Mouse (Mus musculus): Measurements from ENCODE around the gene Lemd1. TPM values are rescaled to one million over a fixed set of nuclear protein-coding genes. Genes with fewer than 3 reads are reported as not detected.
"Not testable (repeated sequence)": the region's sequence is repeated elsewhere in the genome, so short reads cannot be mapped to it uniquely, and the experiment has no call there.

Gene Lemd1
- polyA plus RNA-seq, 1 experiment from 2014 or later = 0.27 TPM

DNA sequence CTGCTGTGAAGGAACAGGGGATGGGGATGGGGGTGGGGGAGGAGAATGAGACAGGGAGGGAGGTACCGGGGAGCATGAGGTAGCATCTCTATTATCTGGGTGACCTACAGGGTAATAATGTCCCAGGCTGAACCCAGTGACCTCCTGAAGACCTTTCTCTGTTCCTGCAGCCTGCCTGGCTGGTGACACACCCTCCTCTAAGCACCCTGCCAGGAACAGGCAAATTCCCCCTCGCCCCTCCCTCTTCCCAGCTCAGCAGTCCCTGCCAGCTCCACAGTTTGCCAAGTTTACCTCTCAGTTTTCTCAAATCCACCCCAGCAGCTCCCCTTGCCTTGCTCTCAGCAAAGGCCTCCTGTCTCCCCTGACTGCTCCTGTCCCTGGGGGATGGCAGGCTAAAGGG is 32.5 kb upstream of the Lemd1 start:
- Histone ChIP-seq H3K9me3 (ENCODE audit: control insufficient read depth, low read length) (no peaks in the 10 kb centered on the region), H3K4me3 (ENCODE audit: low read depth, low read length) (no peak overlapping the region), H3K27me3 (replicated peaks; ENCODE audit: control insufficient read depth, insufficient read depth, low read length) (peaks cover 28% of the 10 kb centered on the region), H3K27ac (ENCODE audit: low read depth, low read length) (no peak overlapping the region), H3K36me3 (ENCODE audit: control insufficient read depth, insufficient read depth, low read length) (no peaks in the 10 kb centered on the region), H3K9ac (ENCODE audit: low read depth, low read length) (no peak overlapping the region), H3K4me2 (no peak overlapping the region), H3K4me1 (replicated peaks; ENCODE audit: control insufficient read depth, insufficient read depth, low read length) (no peaks in the 10 kb centered on the region)
- ATAC-seq (replicated peaks; ENCODE audit: low FRiP score) (no peak), DNase-seq (ENCODE audit: low spot score) (no peak)
- 22% methylated on average over 2 of the region's 2 CpGs for WGBS

DNA sequence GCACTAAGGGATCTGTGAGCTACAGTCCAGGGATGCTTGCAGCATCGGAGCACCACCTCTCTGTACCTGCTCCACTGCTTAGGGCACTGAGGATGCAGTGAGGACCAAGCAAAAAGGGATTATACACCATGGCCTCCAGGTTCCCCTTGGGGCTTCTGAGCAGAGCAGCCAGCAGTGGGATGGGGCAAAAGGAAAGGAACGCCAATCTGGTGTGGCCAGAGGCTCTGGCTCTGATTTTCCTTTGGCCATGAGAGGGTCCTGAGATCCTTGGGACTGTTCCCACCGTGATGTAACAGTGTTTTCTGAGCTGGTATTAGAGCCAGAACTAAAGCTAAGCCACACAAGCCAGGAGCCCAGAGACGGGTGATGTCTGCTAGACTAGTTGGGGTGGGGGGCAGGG is 31.6 kb upstream of the Lemd1 start:
- ATAC-seq (replicated peaks; ENCODE audit: low FRiP score) = no peak

DNA sequence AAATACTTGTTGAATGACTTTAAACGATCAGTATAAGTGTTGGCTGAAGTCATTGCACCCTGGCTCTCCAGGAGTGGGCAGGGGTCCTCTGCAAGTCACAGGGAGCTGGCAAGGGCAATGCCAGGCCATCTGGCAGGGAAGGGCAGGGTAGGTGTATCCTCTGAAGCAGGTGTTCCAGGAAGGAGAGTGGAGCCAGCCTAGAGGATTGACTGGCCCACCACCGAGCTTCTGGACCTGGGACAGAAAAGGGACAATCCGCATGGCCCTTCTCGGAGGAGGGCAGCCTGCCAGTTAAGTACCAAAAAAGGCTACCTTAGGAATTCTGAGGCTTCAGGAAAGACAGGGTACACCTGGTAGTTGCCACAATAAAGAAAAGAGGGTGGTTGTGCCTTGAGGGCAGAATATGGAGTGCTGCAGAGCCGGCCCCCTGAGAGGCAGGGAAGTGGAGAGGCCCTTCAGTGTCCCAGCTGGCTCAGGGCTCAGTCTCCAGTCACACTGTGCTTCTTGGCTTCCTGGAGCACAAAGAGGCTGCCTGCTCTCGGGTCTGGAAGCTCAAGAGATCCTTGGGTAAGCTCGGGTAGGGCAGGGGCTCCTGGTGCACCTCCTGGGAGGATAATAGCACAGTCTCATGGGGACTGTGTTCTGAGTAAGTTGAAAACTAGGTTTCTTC is 29.9 kb upstream of the Lemd1 start:
- H3K9me3 ChIP-seq (ENCODE audit: control insufficient read depth, low read length) = no peaks in the 10 kb centered on the region
- H3K4me1 ChIP-seq (replicated peaks; ENCODE audit: control insufficient read depth, insufficient read depth, low read length) = no peaks in the 10 kb centered on the region
- WGBS = 61% methylated on average over 7 of the region's 7 CpGs
- H3K4me2 ChIP-seq = no peak overlapping the region
- H3K9ac ChIP-seq (ENCODE audit: low read depth, low read length) = no peak overlapping the region
- H3K27ac ChIP-seq (ENCODE audit: low read depth, low read length) = no peak overlapping the region
- DNase-seq (ENCODE audit: low spot score) (no peak), ATAC-seq (replicated peaks; ENCODE audit: low FRiP score) (no peak)
- H3K4me3 ChIP-seq (ENCODE audit: low read depth, low read length) = no peak overlapping the region
- H3K27me3 ChIP-seq (replicated peaks; ENCODE audit: control insufficient read depth, insufficient read depth, low read length) = peaks cover 28% of the 10 kb centered on the region
- no peaks in the 10 kb centered on the region for H3K36me3 ChIP-seq (ENCODE audit: control insufficient read depth, insufficient read depth, low read length)

More for the DNA sequence above, 31.6 kb upstream of the Lemd1 start:
- no peak overlapping the region for H3K9ac ChIP-seq (ENCODE audit: low read depth, low read length)
- WGBS = 55% methylated on average over 4 of the region's 4 CpGs
- H3K27me3 ChIP-seq (replicated peaks; ENCODE audit: control insufficient read depth, insufficient read depth, low read length) = peaks cover 28% of the 10 kb centered on the region
- no peak overlapping the region for H3K4me2 ChIP-seq
- no peaks in the 10 kb centered on the region for H3K9me3 ChIP-seq (ENCODE audit: control insufficient read depth, low read length)
- no peak for DNase-seq (ENCODE audit: low spot score)
- no peaks in the 10 kb centered on the region for H3K4me1 ChIP-seq (replicated peaks; ENCODE audit: control insufficient read depth, insufficient read depth, low read length)
- no peak overlapping the region for H3K27ac ChIP-seq (ENCODE audit: low read depth, low read length)
- H3K4me3 ChIP-seq (ENCODE audit: low read depth, low read length) = no peak overlapping the region
- H3K36me3 ChIP-seq (ENCODE audit: control insufficient read depth, insufficient read depth, low read length) = no peaks in the 10 kb centered on the region

DNA sequence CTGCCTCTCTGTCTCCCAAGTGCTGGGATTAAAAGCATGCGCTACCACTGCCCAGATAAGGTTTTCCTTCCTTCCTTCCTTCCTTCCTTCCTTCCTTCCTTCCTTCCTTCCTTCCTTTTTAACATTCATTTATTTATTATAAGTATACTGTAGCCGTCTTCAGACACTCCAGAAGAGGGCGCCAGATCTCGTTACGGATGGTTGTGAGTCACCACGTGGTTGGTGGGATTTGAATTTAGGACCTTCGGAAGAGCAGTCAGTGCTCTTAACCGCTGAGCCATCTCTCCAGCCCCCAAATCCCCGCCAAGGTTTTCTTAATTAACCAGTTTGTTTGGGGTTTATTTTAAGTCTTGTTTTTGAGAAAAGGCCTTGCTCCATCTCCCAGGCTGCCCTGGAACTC is 28.6 kb upstream of the Lemd1 start:
- not testable (repeated sequence) for H3K4me2 ChIP-seq; H3K9me3 ChIP-seq (ENCODE audit: control insufficient read depth, low read length); H3K27ac ChIP-seq (ENCODE audit: low read depth, low read length); H3K36me3 ChIP-seq (ENCODE audit: control insufficient read depth, insufficient read depth, low read length); H3K4me3 ChIP-seq (ENCODE audit: low read depth, low read length); H3K4me1 ChIP-seq (replicated peaks; ENCODE audit: control insufficient read depth, insufficient read depth, low read length); H3K9ac ChIP-seq (ENCODE audit: low read depth, low read length); DNase-seq (ENCODE audit: low spot score); ATAC-seq (replicated peaks; ENCODE audit: low FRiP score)
- WGBS = 46% methylated on average over 9 of the region's 9 CpGs
- H3K27me3 ChIP-seq (replicated peaks; ENCODE audit: control insufficient read depth, insufficient read depth, low read length) = peaks cover 28% of the 10 kb centered on the region

DNA sequence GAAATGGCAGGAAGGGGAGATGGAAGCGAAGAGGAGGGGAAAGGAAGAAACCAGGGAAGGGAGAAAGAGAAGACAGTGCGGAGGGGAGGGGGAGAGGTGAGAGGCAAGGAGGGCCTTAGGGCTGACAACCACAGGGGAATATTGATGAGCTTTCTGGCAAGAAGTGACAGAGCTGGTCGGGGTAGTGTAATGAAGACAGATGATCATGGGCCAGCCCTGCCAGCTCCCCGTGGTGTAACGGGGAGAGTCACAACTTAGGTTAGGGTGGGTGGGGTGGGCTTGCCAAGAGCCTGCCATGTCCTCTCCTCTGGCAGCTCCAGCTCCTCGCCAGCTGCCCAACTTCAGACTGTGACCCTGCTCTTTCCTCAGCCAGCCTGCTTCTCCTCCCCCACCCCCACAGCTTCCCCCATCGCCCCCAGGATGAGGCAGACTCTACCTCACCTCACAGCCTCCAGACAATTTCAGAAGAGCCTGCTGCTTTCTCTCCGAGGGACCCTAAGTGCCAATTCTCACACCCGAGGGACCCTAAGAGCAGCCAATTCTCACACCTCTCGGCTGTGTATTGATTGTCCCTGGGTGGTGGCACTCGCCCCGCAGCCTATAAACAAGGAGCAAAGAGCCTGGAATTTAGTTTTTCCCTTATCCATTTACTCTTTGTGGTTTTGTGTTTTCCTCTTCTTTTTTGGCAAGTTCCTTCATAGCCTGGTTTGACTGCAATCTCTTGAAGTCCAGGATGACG is 26.3 kb upstream of the Lemd1 start:
- WGBS = 24% methylated on average over 13 of the region's 13 CpGs
- H3K4me3 ChIP-seq (ENCODE audit: low read depth, low read length) = no peak overlapping the region
- no peak for DNase-seq (ENCODE audit: low spot score)
- H3K4me1 ChIP-seq (replicated peaks; ENCODE audit: control insufficient read depth, insufficient read depth, low read length) = 0 out of 2 replicates have a peak, but pooled peaks cover 3% of the 10 kb centered on the region
- no peak overlapping the region for H3K9ac ChIP-seq (ENCODE audit: low read depth, low read length)
- H3K36me3 ChIP-seq (ENCODE audit: control insufficient read depth, insufficient read depth, low read length) = no peaks in the 10 kb centered on the region
- H3K27me3 ChIP-seq (replicated peaks; ENCODE audit: control insufficient read depth, insufficient read depth, low read length) = peaks cover 11% of the 10 kb centered on the region
- no peak overlapping the region for H3K27ac ChIP-seq (ENCODE audit: low read depth, low read length)
- H3K9me3 ChIP-seq (ENCODE audit: control insufficient read depth, low read length) = no peaks in the 10 kb centered on the region
- ATAC-seq (replicated peaks; ENCODE audit: low FRiP score) = no peak
- H3K4me2 ChIP-seq = no peak overlapping the region

DNA sequence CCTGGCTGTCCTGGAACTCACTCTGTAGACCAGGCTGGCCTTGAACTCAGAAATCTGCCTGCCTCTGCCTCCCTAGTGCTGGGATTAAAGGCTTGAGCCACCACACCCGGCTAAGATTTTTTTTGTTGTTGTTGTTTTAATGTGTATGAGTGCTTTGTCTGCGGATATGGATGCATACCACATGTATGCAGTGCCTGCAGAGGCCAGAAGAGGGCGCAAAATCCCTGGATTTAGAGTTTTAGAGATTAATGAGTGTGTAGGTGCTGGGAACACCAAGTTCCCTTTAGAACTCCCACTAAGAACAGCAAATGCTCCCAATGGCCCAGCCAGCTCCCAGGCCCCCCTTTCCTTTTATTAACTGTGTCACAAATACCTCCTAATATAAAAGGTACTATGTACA is 25.4 kb upstream of the Lemd1 start:
- ATAC-seq (replicated peaks; ENCODE audit: low FRiP score) (no peak), DNase-seq (ENCODE audit: low spot score) (no peak)
- Histone ChIP-seq H3K4me2 (no peak overlapping the region), H3K4me3 (ENCODE audit: low read depth, low read length) (no peak overlapping the region), H3K9me3 (ENCODE audit: control insufficient read depth, low read length) (no peaks in the 10 kb centered on the region), H3K4me1 (replicated peaks; ENCODE audit: control insufficient read depth, insufficient read depth, low read length) (0 out of 2 replicates have a peak, but pooled peaks cover 3% of the 10 kb centered on the region), H3K36me3 (ENCODE audit: control insufficient read depth, insufficient read depth, low read length) (no peaks in the 10 kb centered on the region), H3K9ac (ENCODE audit: low read depth, low read length) (no peak overlapping the region), H3K27me3 (replicated peaks; ENCODE audit: control insufficient read depth, insufficient read depth, low read length) (peaks cover 5% of the 10 kb centered on the region; the same call in 1 of the 2 replicates), H3K27ac (ENCODE audit: low read depth, low read length) (no peak overlapping the region)
- 46% methylated on average over 3 of the region's 3 CpGs for WGBS

DNA sequence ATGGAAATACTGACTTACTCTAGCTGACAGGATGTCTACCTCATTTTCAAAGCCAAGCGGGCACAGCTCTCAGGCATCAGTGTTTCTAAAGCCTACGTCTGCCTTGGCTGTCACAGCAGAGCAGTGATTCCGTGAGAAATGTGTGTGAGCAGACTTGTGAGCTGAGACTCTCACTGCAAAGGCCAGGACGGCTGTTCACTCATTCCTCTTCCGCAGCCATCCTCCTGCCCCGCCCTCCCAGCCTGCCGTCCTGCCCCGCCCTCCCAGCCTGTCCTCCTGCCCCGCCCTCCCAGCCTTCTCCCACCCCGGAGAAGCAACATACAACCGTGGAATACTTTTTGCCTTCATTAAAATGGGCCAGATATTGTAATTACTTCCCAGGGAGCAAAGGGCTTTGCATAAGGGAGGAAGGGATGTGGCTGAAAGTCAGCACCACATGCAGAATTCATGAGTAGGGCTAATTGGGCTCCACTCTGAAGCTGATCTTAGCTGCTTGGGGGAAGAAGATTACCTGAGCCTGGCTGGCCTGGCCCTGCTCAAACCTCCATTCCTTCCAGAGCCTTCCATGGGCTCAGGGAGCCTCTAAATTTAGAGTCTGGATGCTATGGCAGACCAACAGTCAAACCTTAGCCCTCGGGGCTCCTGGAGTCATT is 23.0 kb upstream of the Lemd1 start:
- no peak overlapping the region for H3K9ac ChIP-seq (ENCODE audit: low read depth, low read length)
- H3K4me1 ChIP-seq (replicated peaks; ENCODE audit: control insufficient read depth, insufficient read depth, low read length) = 0 out of 2 replicates have a peak, but pooled peaks cover 3% of the 10 kb centered on the region
- H3K4me3 ChIP-seq (ENCODE audit: low read depth, low read length) = no peak overlapping the region
- H3K9me3 ChIP-seq (ENCODE audit: control insufficient read depth, low read length) = no peaks in the 10 kb centered on the region
- no peaks in the 10 kb centered on the region for H3K36me3 ChIP-seq (ENCODE audit: control insufficient read depth, insufficient read depth, low read length)
- ATAC-seq (replicated peaks; ENCODE audit: low FRiP score) (peak; percentile 54; the same call in 1 of the 2 replicates), DNase-seq (ENCODE audit: low spot score) (no peak)
- H3K4me2 ChIP-seq = peak overlapping the region; percentile 47
- peaks cover 5% of the 10 kb centered on the region; the same call in 1 of the 2 replicates for H3K27me3 ChIP-seq (replicated peaks; ENCODE audit: control insufficient read depth, insufficient read depth, low read length)
- 8% methylated on average over 12 of the region's 12 CpGs for WGBS
- H3K27ac ChIP-seq (ENCODE audit: low read depth, low read length) = no peak overlapping the region

DNA sequence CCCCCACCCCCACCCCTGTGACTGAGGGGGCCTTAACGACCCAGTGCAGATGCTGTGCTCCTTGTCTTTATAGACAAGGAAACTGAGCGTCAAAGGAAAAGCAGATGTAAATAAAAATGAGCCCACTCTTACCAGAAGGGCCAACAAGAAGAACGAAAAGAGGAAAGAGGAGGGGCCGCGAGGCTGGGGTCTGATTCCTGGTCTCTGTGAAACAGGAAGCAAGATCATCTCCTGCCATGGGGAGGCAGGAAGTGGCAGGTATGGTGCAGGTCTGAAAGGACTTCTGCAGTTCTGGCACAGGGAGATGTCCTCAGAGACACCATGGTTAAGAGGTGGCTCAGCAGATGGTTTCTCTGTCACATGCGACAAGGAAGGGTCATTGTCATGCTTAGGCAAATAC is 20.5 kb upstream of the Lemd1 start:
- Histone ChIP-seq H3K4me3 (ENCODE audit: low read depth, low read length) (no peak overlapping the region), H3K27me3 (replicated peaks; ENCODE audit: control insufficient read depth, insufficient read depth, low read length) (peaks cover 5% of the 10 kb centered on the region; the same call in 1 of the 2 replicates), H3K4me1 (replicated peaks; ENCODE audit: control insufficient read depth, insufficient read depth, low read length) (0 out of 2 replicates have a peak, but pooled peaks cover 3% of the 10 kb centered on the region), H3K9me3 (ENCODE audit: control insufficient read depth, low read length) (no peaks in the 10 kb centered on the region), H3K9ac (ENCODE audit: low read depth, low read length) (no peak overlapping the region), H3K27ac (ENCODE audit: low read depth, low read length) (no peak overlapping the region), H3K4me2 (no peak overlapping the region), H3K36me3 (ENCODE audit: control insufficient read depth, insufficient read depth, low read length) (no peaks in the 10 kb centered on the region)
- DNase-seq (ENCODE audit: low spot score) (no peak), ATAC-seq (replicated peaks; ENCODE audit: low FRiP score) (no peak)
- 28% methylated on average over 6 of the region's 6 CpGs for WGBS

Measured in liver, embryonic 11.5 days (tissue).